Mouse (Mus musculus) bone marrow macrophage, adult 2 months (primary cell): ENCODE results near the gene Smbd1.

ENCODE experiments used
- CTCF ChIP-seq: IDR thresholded peaks from 2 replicates; pipeline ENCODE4 v1.5.1; 2012; ENCODE audit warnings: low read depth, mild to moderate bottlenecking, low read length, moderate library complexity
- POLR2A ChIP-seq: IDR thresholded peaks from 2 replicates; pipeline ENCODE4 v1.6.1; 2012; ENCODE audit warnings: mild to moderate bottlenecking, low read depth, low read length, borderline replicate concordance

- no peak for TF ChIP-seq POLR2A
- no peak for TF ChIP-seq CTCF
Observed at GRCm38 (mm10) chr16:32822881-32823280, 12.6 kb upstream of the Smbd1 start.
